Mouse (Mus musculus) kidney, postnatal 25 days (tissue): ENCODE results near the gene Gm12216.

ENCODE experiments used
- DNase-seq, 2 experiments: peaks; one replicate each; pipeline ENCODE4 v3.0.0; 2021; ENCODE audit warnings: mixed read lengths in 2 of 2

Gm12216 gene

DNA sequence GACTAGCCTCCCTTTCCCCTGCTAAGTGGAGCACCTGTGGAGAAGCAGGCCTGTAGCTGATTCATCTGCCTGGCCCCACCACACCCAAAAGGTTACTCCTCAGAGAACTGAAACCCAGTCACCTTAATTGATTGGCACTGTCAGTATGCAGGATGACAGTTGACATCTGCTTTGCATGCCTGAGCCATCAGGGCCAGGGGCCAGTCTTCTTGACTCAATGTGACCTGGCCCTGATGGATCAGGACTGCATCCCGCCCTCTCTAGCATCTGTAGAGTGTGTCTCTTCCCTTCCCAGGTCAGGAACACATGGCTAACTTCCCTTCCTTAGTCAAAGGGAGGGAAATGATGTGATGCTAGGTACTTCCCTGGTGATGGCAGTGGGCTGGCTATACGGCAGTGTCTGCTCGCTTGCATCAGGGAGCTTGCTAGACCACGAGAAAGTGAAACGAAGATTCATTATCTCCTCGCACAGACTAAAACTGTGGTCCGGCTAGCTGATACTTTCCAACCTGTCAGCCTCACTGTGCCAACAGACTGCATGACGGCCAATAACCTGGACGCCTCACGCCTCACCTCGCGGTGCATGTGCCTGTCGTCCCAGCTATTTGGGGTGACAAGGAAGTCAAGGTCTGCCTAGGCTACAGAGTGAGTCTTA, 38.4 kb downstream of the Gm12216 start:
- DNase-seq: no peak

DNA sequence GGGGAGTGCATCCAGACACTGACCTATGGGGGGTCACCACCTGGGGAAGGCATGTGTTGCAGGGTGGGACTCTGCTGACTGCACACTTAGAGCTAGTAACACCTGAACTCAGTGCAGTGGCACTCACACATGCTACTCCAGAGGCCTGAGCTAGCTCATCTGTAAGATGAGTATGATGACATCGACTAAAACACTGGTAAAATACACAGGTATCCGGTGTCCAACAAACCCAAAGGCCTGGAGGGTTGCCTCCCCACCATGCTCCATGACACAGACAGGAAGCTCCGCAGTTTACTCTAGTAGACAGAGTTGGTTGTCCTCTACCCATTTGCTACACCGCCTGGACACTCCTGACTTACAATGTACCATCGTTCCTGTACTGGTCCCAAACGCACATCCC, 39.5 kb downstream of the Gm12216 start:
- no peak for DNase-seq

DNA sequence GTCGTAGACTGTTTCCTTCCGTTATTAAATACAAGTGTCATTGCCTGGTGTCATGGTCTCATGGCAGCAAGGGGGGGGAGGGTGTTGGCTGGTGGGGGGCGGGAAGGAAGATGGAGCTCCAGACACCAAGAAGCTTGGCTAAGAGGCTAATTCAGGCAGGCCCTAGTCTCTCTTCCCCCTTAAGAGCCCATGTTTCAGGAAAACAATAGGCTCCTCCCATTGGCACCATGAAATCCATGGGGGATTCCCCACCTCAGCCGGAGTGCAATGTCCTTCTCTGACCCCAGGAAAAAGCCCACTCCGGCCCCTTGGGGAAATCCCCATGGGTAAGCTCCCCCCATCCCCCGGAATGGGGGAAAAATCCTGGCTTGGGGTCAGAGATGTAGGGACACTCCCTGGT, 40.3 kb downstream of the Gm12216 start:
- peak; percentile 51 to 74 for DNase-seq

DNA sequence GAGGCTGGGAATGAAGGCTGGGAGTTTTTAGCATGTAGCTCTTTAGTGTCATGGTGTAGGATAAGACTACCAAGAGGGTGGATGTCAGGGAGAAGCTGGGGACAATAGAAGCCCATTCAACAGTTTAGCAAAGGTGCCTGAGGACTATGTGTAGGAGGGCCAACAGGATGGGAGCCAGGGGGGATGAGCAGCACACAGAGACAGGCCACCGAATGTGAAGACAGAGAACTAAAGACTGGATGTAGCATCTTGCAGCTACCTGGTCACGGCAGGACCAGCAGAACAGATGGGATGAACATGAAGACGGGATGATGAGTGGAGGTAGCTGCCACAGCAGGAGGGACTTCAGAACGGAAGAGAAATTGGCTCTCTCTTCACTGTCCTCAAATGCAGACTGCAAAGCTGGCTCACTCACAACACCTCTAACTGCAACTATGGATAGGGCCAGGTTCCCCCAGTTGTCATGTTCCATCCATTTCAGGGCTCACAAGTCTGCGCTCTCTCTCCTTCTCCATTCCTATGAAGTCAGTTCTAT, 42.1 kb downstream of the Gm12216 start:
- DNase-seq: no peak

DNA sequence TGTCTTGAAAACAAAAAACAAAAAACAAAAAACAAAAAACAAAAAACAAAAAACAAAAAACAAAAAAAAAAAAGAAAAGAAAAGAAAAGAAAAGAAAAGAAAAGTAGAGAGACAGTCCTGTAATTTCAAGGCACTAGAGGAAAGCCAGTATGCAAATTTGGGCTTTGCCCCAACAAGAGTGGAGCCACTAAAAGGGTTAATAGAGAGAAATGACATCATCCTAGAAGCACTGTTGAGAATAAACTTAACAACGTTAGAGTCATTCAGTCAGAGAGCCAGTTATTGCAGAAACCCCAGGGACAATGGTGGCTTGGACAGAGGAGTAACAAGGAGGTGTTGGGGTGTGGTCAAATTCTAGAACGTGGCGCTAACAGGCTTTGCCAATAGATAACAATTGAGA, 44.2 kb downstream of the Gm12216 start:
- DNase-seq: no peak

DNA sequence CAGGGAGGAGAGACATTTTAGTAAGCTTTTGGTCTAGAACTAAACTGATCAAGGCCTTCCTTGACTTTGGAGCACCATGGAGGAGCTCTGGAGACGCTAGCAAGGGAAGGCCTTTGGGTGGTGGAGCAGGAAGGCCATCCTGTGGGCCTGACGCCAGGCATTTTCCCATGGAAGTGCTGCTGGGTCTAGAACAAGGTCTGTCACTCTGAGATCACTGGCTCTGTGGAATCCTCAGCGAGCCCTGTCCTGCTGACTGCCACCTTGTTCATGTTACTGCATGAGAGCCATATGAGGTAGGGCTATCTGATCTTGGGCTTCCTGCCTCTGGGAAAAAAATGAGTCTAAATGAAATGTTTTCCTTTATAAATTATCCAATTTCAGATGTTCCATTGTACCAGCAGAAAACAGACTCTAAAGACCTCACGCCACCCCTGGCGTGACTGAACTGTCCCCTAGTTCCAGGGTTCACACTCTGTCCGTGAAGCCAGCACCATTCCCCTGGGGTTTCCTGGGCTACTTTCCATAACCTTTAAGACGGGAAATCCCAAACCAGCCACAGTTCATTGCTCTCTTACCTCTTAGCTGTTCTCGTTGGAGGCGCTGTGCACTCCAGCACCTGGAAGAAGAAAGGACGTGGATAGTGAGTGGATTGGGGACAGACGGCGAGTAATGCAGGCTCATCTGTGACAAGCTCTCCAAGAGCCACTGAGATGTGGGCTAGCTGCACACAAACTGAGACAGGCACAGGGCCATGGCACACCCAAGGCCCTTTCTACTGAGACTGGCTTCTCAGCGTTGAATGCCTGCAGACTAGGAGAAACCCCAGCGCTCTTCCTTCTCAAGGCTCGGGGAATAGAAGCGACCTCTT, 45.8 kb downstream of the Gm12216 start:
- peak; percentile 84 to 90 for DNase-seq

DNA sequence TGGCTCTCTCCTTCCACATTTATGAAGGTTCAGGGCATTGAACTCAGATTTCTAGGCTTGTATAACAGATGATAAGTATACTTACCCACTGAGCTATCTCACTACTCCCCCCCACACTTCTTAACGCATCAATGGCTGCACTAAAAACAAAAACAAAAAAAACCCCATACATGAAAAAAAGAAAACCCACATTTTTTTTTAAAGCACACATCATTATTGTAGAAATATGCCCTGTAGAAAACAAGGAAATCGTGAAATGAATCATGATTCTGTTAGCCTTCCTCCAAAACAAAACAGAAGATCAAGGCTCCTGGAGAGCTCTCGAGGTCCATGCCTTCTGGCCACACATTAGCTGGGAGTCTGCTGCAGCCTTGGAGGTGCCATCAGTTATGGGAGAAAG, 47.7 kb downstream of the Gm12216 start:
- no peak for DNase-seq

DNA sequence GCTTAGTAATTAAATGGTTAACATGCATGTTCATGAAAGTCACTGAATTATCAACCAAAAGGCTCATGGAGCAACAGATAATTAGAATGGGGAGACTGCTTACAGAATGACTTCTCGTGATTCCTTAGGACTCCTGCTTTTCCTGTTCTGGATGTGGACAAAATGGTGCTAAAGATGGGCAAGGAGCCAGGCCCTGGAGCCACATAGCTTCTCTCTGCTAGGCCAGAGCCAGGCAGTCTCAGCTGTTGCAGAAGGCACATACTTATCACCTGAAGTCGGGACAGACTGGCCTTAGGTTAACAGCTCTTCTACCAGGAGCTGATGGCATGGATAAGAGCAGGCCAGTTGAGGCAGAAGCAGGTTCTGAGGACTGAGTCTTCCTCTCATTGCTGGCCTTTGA, 48.3 kb downstream of the Gm12216 start:
- DNase-seq: peak; percentile 50 to 52

DNA sequence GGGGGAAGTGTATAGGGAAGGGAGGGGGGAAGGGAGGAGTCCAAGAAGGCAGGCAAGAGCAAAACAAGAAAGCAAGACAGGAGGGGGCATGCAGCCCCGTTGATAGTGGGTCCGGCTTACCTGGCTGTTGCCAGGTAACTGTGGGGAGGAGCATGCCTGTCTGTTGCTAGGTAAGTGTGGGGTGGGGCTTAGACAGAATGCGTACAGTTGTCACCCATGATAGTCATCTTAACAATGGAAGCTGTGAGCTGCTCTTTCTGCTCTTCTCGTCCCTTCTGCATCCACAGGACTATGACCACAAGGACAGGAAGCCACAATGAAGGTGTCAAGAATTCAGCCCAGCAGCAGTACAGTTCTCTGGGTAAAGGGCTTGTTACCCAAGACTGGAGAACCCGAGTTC, 48.9 kb downstream of the Gm12216 start:
- DNase-seq: no peak

DNA sequence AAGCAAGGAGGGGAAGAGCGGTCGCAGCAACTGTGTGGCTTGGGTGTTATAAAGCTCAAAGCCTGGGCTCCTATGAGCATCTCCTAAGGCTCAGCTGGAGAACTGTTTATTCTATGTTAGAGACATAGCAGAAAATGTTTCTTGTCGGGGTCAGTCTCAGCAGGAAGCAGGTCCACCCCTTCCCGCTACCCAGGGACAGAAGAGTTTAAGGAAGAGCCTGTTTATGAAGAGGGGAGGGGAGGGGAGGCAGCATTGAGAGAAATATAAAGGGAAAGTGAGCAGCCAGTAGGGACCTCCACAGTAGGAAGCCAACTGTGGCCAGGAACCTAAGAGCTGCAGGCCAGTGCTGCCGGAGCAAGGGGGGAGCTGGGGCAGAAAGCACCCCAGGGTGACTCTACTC, 49.7 kb downstream of the Gm12216 start:
- DNase-seq: no peak

DNA sequence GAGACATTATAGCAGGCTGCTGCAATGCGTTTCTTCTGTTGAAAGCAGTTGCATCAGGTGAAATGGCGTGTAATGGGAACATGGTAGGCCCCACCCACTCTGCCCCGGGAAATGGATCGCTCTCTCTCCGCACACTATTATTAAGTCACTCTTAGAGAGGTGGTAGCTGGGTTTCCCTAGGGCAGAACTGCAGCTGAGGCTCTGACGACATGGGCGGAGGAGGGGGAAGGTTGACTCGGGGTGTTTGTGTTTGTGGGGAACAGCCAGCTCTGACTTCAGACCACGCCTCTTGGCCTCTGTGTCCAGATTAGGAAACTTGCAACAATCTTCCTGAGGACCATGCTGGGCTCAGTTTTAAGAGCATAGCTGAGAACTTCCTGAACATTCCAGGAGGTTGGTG, 53.3 kb downstream of the Gm12216 start:
- peak; percentile 58 to 80 for DNase-seq

DNA sequence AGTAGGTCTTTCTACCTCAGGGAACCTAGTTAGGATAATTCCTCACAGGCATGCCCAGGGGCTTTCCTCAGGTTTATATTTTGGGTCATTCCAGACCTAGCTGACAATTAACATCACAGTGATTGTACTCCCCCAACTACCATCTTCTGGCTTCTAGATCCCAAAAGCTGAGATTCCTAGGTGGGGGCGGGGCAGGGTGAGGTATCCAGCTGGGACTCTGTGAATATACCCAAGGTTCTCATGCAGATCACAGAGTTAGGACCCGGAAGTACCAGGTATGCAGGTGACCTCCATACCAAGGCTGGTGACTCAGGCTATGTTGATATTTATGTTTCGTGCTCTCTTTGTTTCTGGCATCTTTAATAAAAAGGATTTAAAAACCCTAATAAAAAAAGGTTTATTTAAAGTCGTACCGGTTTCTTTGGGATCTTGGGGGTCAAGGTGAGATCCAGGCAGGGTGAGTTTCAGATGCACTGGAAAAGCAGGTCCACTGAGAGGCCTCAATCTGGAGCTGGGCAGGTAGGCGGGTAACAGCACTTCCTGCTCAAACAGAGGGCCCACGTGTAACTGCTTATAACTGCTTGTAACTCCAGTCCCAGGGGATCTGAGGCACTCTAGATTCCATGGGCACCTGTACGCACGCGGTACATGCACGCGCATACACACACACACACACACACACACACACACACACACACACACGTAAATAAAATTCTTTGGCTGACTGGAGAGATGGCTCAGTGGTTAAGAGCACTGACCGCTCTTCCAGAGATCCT, 54.3 kb downstream of the Gm12216 start:
- no peak for DNase-seq

DNA sequence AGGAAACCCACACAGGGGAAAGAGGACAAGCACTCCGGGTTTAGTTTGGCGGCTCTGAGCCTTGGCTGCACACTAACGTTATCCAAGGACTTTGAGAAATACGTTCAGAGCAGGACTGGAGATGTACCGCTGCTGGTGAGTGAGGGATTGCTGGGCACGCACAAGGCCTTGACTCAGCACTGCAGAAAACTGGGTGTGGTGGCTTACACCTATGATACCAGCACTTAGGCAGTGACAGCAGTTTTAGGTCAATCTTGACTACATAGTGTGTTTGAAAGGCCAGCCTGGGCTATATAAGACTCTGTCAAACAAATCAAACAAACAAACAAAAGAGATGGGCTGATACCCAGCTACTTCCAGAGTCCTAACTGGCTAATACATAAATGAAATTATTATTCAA, 55.6 kb downstream of the Gm12216 start:
- DNase-seq: no peak

DNA sequence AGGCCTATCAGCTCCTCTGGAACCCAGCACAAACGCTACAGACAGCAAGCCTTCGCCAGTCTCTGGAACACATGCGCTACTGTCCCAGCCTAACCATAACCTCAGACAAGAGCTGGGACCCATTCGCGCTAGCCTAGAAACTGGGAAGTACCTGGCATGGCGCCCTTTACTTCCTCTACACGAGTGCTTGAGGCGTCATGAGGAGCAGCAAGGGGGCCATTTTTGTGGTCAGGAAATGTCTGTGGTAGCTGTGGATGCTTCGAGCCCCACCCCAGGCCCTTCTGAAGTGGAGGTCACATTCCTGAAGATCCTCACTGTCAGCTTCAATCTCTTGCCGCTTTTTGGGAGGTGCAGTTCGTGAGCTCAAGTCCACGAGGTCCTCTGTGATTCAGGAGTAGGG, 56.0 kb downstream of the Gm12216 start:
- peak; percentile 56 to 60 for DNase-seq

DNA sequence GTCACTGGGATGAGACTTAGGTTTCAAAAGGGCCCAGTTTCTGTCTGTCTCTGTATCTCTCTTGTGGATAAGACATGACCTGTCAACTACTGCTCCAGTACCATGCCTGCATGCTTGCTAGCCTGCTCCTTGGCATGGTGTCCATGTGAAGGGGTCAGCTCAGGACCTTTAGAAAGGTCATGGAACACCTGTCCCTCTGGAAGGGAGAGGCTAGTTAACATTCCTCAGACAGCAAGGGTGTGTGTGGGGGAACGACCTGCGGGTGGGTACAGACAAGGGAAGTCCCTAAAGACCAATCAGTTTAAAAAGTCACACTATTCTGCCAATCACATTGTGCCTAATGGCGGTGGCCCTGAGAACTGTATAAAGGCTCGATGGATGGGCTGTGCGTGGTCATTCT, 58.1 kb downstream of the Gm12216 start:
- no peak for DNase-seq

DNA sequence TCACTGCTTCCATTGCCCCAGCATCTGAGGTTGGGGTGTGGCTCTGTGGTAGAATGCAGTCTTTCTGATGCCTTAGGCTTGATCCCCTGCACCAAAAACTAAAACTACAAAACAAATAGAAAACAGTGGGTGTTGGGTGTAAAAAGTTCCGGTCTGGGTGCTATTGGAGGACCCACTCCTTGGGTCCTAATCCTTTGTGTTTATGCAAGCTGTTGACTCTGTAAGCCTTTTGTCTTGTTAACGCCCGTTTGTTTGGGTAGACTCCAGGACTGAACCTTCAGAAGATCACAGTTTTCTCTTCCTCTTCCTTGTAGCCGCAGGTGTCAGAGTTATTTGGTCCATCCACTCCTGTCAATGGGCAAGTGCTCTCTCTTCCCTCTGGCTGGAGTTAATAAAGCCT, 59.0 kb downstream of the Gm12216 start:
- DNase-seq: no peak

DNA sequence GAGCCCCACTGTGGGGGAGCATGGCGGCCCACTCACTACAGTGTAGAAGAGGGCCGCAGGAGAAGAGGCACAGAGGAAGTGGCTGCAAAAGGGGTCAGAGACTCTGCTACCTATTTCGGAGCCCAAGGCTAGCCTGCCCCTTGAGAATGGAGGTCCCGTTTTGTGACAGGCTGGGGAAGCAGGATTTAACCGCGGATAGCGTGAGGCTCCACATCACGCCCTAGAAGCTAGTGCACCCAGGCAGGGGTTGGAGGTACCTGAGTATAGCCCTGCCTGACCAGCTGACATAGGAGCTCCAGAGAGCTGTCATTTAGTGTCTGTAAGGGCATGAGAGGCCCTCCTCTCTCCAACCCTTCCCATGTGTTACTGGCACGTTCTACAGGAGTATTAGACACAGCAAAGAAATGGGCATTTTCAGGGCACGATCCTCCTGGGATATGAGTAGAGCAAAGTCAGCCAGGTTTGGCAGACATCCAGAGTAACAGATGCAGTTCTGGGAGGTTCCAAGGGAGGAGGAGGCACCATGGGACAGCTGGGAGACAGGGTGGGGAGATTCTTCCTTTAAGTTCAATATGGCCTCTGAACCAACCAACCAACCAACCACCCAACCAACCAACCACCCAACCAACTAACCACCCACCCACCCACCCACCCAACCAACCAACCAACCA, 60.9 kb downstream of the Gm12216 start:
- no peak for DNase-seq

DNA sequence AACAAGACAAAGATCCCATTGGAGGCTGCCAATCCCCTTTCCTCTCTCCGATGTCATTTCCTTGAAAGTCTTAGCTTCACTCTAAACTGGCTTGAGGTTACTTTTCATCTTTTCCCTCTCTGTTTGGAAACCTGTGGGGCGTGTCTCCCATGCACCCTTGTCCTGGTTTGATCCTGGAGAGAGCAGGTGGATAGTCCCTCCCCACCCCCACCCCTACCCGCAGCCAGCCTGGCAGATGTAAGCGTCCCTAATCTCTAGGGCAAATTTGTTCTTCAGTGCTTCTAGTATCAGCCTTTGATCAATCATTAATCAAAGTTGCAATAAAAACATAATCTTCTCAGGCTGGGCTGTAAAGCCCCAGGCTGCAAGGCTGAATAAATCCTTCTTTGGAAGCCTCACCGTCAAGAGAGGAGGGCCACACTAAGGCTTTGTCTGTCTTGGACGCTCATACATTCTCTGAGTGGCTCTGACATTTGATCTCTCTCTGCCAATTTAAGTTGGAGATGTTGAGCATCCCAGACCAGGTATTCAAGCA, 61.6 kb downstream of the Gm12216 start:
- no peak for DNase-seq

DNA sequence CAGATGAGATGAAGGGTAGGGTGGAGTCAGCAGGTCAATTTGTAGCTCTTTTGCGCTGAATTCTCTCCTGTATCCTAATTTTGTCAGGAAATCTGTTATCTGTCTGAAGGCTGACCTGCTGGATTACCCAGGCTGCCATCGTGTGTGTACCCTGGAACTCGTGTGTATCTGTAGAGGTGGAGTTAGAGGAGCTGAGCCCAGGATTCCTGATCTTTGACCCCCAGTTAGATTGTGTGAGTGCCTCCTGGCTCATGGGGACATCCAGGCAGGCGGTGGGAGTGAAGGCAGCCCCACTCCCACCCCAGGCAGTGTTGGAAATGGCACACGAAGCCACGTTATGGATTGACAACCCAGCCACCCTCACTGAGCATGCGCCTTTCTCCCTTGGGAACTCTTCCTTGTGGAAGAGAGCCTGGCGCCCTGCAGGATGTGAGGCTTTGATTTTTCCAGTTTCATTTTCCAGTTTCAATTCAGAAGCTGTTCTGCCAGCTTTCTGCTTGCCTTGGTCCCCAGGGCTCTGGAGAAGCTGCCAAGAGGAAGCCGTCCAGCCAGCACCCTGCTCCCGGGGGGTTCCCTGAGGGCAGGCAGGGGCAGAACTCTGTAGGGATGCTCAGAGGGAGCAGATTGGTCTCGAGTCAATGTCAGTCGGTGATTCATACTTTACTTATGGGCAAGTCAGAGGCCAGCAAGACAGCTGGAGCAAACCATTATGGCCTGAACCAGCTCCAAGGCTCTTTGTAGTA, 62.5 kb downstream of the Gm12216 start:
- DNase-seq: peak; percentile 72 to 91

DNA sequence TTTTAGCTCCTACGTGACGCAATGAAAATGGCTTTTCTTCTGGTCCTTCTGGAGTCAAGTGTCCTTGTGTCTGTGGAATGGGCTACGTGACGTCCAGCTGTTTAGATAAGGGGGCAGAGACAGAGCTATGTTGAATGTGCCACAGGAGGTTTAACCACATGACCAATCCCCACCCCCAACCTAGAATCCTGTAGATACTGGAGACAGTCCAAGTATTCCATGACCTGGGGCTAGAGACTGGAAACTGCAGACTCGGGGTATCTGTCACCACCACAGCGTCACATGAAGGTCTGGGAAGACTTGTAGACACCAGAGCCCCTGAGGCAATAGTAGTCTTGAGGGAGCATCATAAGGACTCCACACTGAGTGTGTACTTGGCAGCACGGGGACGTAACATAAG, 63.2 kb downstream of the Gm12216 start:
- no peak for DNase-seq

DNA sequence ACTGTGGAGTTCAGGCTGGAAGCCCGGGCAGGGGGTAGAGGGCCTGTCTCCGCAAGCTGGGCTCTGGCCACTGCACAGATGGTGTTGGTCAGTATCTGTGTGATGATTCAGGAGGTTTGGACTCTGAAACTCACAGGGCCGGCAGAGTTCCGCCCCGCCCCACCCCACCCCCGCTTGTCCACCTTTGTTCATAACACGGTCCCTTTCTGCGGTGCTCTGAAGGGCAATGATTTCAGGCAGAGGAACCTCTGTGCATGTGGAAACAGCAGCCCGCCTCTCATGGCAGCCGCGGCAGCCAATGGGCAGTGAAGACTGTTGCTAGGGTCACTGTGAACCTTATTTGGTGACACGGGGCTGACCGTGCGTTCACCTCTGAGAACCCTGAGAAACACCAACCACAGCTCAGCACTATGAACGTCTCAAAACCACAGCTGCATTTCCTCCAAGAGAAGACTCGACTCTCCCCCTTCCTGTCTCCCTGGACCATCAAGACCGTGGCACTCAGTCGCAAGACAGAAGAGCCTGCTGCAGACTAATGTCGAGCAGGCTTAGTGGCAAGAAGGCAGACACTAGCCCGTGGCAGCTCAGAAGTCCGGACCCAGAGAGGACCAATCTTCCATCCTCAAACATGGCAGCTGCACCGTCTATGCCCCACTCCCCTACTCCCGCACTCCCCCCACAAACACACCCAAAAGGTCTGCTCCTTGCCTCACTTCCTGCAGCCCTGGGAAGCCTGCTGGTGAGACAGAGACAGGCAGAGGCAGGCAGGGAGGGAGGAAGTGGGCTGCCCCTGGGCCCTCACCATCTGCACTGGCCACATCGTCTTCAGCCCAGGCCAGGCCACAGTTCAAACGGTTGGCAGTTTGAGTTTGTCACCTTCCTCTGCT, 64.1 kb downstream of the Gm12216 start:
- peak; percentile 56 to 84 for DNase-seq
